Mouse (Mus musculus) ES-Bruce4 (cell line): Measurements from ENCODE around the gene Mcm8. TPM values are rescaled to one million over a fixed set of nuclear protein-coding genes. Genes with fewer than 3 reads are reported as not detected.

Experiments used
- H3K27ac ChIP-seq: 2 replicates; pipeline ENCODE4 v1.5.1; 2012; ENCODE audit warnings: low read length, inconsistent platforms; ENCODE audit not compliant: insufficient read depth
- H3K27me3 ChIP-seq: 2 replicates; pipeline ENCODE4 v1.6.1; 2012; ENCODE audit warnings: mild to moderate bottlenecking, low read length, inconsistent platforms; ENCODE audit not compliant: control insufficient read depth, poor library complexity, insufficient read depth, severe bottlenecking
- H3K36me3 ChIP-seq: 2 replicates; pipeline ENCODE4 v1.6.1; 2012; ENCODE audit warnings: inconsistent platforms, mild to moderate bottlenecking, low read length, moderate library complexity; ENCODE audit not compliant: control insufficient read depth, poor library complexity, insufficient read depth, severe bottlenecking
- H3K4me1 ChIP-seq: one replicate; pipeline ENCODE4 v1.8.1; 2011; ENCODE audit warnings: low read length; ENCODE audit not compliant: control insufficient read depth, insufficient read depth
- H3K4me3 ChIP-seq: 2 replicates; pipeline ENCODE4 v1.5.1; 2011; ENCODE audit warnings: low read depth, mild to moderate bottlenecking, low read length
- H3K9ac ChIP-seq: 2 replicates; pipeline ENCODE4 v1.6.1; 2012; ENCODE audit warnings: low read depth, mild to moderate bottlenecking, inconsistent platforms; ENCODE audit not compliant: poor library complexity, severe bottlenecking
- H3K9me3 ChIP-seq: replicated peaks from 2 replicates; pipeline ENCODE4 v1.6.1; 2012; ENCODE audit warnings: mild to moderate bottlenecking, low read length, inconsistent platforms; ENCODE audit not compliant: control insufficient read depth, poor library complexity, insufficient read depth, severe bottlenecking
- CTCF ChIP-seq: IDR thresholded peaks from one replicate; pipeline ENCODE4 v1.8.1; 2011; ENCODE audit warnings: low read depth, low read length
- EP300 ChIP-seq: IDR thresholded peaks from 2 replicates; pipeline ENCODE4 v1.6.1; 2011; ENCODE audit warnings: low read depth, low read length; ENCODE audit not compliant: insufficient read depth
- POLR2A ChIP-seq: IDR thresholded peaks from one replicate; pipeline ENCODE4 v1.8.1; 2011; ENCODE audit warnings: low read length; ENCODE audit not compliant: insufficient read depth
- polyA plus RNA-seq: library from polyadenylated mRNA; stranded (reverse); fragments of >200 nt; gene quantifications from 2 replicates; pipeline ENCODE4 v1.2.4, GENCODE M21; 2011; ENCODE audit warnings: low read depth; ENCODE audit not compliant: missing spikeins, insufficient read depth, insufficient read length

The Mcm8 gene
- polyA plus RNA-seq, 1 experiment, result 42.0 TPM

DNA sequence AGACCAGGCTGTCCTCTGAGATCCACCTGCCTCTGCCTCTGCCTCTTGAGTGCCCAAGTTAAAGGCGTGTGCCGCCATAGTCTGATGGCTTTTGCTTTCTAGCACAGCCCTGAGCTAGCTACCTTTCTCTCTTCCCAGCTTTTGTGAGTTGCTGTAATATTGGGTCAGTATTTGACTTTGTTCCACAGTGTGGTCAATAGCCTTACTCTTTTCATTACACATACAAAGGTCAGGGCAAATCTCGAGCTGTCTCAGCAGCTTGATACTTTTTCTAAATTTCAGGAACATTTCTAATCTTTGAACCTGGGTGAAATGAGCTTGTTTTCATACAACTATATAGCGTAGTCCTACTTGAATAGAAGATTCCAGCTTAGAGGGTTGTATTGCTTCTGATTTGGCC is 32.4 kb downstream of the Mcm8 start:
- no peaks in the 10 kb centered on the region for H3K27me3 ChIP-seq
- H3K9ac ChIP-seq, result no peak overlapping the region
- no peak overlapping the region for H3K27ac ChIP-seq
- H3K9me3 ChIP-seq, result no peaks in the 10 kb centered on the region
- no peak for TF ChIP-seq POLR2A
- TF ChIP-seq CTCF, result no peak
- TF ChIP-seq EP300, result no peak
- H3K4me1 ChIP-seq, result peaks cover 3% of the 10 kb centered on the region
- peaks cover under 1% of the 10 kb centered on the region; the same call in 1 of the 2 replicates for H3K36me3 ChIP-seq
- no peak overlapping the region for H3K4me3 ChIP-seq

DNA sequence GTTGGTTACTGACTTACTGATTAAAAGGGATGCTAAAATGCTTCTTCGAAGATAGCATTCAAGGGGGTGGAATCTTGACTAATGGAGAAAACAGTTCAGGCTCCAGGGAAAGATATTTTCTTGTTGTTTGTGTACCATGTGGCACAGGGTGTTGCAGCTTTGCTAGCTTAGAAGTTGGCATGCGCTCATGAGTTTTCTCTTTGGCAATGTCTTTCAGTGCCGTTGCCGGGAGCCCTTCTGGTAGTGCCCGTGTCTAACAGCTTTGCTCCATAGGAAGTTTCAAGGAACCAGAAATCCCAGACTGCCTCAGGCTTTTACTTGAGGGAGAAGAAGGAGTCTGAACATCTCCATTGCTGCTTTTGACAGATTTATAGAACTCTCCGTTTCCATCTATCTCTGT is 33.2 kb downstream of the Mcm8 start:
- Histone ChIP-seq H3K27me3 (no peaks in the 10 kb centered on the region), H3K9ac (no peak overlapping the region), H3K4me3 (no peak overlapping the region), H3K9me3 (no peaks in the 10 kb centered on the region), H3K27ac (no peak overlapping the region), H3K36me3 (no peaks in the 10 kb centered on the region; the same call in 1 of the 2 replicates), H3K4me1 (peaks cover 3% of the 10 kb centered on the region)
- no peak for TF ChIP-seq CTCF
- TF ChIP-seq POLR2A, result no peak
- TF ChIP-seq EP300, result no peak

DNA sequence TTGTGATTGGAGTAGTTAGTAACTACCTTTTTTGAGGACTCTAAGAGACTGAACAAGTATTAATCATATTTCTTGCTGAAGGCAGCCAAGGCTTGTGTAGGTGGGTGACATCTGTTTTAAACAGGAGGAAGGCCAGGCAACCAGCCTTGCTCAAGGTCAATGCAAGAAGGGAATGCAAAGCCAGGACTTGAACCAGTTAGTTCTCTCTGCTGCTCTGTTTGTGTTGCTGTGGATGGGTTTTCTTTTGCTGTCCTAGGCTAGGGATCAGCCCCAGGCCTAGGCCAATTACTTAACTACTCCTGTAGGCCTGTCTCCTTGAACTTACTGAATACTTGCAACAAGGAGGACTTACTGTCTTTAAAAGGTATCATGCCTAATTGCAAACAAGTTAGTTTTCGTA is 37.1 kb downstream of the Mcm8 start:
- no peaks in the 10 kb centered on the region for H3K9me3 ChIP-seq
- H3K27ac ChIP-seq, result no peak overlapping the region
- TF ChIP-seq EP300, result no peak
- TF ChIP-seq POLR2A, result no peak
- TF ChIP-seq CTCF, result no peak
- no peaks in the 10 kb centered on the region for H3K4me1 ChIP-seq
- no peaks in the 10 kb centered on the region for H3K27me3 ChIP-seq
- peaks cover 2% of the 10 kb centered on the region; the same call in 1 of the 2 replicates for H3K36me3 ChIP-seq
- no peak overlapping the region for H3K9ac ChIP-seq
- H3K4me3 ChIP-seq, result no peak overlapping the region

DNA sequence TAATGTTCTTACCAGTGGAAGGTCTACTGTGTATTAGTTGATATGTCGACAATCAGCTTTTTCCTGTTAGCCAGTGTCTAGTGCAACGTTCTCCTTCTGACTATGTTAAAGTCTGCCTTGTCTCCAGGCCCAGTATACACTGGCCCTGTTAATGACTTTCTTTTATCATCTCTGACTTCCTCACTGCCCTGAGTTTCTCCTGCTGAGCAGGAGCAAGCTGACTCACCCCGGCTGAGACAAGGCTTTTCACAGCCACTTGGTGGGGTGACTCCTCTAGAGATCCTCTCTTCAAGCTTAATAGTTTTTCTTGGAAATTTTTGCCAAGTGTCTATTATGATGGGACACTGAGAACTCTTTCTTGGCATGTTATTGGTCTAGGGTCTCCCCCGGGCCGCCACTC is 40.4 kb downstream of the Mcm8 start:
- Histone ChIP-seq H3K27ac (no peak overlapping the region), H3K9ac (no peak overlapping the region), H3K9me3 (no peaks in the 10 kb centered on the region), H3K4me3 (no peak overlapping the region), H3K27me3 (no peaks in the 10 kb centered on the region), H3K4me1 (no peaks in the 10 kb centered on the region), H3K36me3 (peaks cover 2% of the 10 kb centered on the region; the same call in 1 of the 2 replicates)
- TF ChIP-seq EP300, result no peak
- no peak for TF ChIP-seq CTCF
- TF ChIP-seq POLR2A, result no peak

DNA sequence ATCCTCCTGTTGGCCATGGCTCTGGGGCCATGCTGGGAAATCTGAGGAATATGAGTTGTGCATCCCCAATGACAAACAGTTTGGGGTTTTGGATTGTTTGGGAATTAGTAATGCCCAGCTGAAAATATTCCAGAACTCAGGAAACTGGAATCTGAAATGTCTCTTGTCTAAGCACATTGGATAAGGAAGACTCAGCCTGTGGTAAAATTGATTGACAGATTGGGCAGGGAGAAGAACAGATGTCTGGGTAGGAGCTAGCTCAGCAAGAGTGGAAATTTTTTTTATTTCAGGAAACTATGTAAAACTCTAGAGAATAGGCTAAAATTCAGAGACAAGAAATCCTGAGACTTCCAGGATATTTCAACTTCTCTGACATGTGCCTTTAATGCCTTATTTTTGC is 44.5 kb downstream of the Mcm8 start:
- Histone ChIP-seq H3K36me3 (peaks cover 2% of the 10 kb centered on the region), H3K27me3 (no peaks in the 10 kb centered on the region), H3K27ac (no peak overlapping the region), H3K9me3 (no peaks in the 10 kb centered on the region), H3K4me1 (no peaks in the 10 kb centered on the region), H3K4me3 (no peak overlapping the region), H3K9ac (no peak overlapping the region)
- no peak for TF ChIP-seq EP300
- no peak for TF ChIP-seq POLR2A
- no peak for TF ChIP-seq CTCF

DNA sequence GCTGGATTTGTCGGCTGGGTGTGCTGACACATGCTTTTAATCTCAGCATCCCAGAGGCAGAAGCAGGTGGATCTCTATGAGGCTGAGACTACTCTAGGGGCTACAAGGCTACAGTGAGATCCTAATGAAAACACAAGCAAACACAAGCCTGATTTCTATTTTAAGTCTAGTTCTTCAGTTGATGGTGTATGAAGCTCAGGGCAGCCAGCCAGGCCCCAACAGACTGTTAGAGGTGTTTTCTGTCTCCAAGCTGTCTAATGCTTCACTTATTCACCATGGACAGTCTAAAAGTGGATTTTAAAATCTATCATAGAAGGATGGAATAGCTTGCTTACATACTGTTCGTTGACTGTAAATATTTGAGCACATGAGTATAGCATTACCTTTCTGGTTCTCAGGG is 45.5 kb downstream of the Mcm8 start:
- no peak for TF ChIP-seq EP300
- TF ChIP-seq CTCF, result no peak
- no peak for TF ChIP-seq POLR2A
- Histone ChIP-seq H3K36me3 (peaks cover 4% of the 10 kb centered on the region), H3K9ac (no peak overlapping the region), H3K27me3 (no peaks in the 10 kb centered on the region), H3K4me3 (no peak overlapping the region), H3K9me3 (no peaks in the 10 kb centered on the region), H3K4me1 (no peaks in the 10 kb centered on the region), H3K27ac (no peak overlapping the region)
